Mouse (Mus musculus): ENCODE results near the gene Frem1. TPM values are rescaled to one million over a fixed set of nuclear protein-coding genes. Genes with fewer than 3 reads are reported as not detected.

The Frem1 gene
- polyA plus RNA-seq, 1 experiment, result not detected

GRCm38 (mm10) chr4:83046069-83046468, 6.1 kb downstream of the Frem1 start:
- no peak overlapping the region for H3K4me3 ChIP-seq (ENCODE audit: insufficient read depth, low read depth, low read length)

GRCm38 (mm10) chr4:83045266-83045665, 6.9 kb downstream of the Frem1 start:
- Histone ChIP-seq H3K4me3 (ENCODE audit: insufficient read depth, low read depth, low read length) (no peak overlapping the region), H3K4me1 (ENCODE audit: control insufficient read depth, insufficient read depth, low read length) (no peaks in the 10 kb centered on the region), H3K27ac (ENCODE audit: insufficient read depth, low read depth, low read length) (no peak overlapping the region)
- TF ChIP-seq CTCF (IDR thresholded peaks at IDR 0.05; ENCODE audit: insufficient read depth, low read depth, low read length) (no peak), POLR2A (IDR thresholded peaks at IDR 0.05; ENCODE audit: insufficient read depth, low read depth, low read length) (no peak)
- WGBS, result 74% methylated on average over 6 of the region's 6 CpGs

More at GRCm38 (mm10) chr4:83046069-83046468, 6.1 kb downstream of the Frem1 start:
- 95% methylated on average over 3 of the region's 3 CpGs for WGBS
- TF ChIP-seq CTCF (IDR thresholded peaks at IDR 0.05; ENCODE audit: insufficient read depth, low read depth, low read length) (no peak), POLR2A (IDR thresholded peaks at IDR 0.05; ENCODE audit: insufficient read depth, low read depth, low read length) (no peak)
- Histone ChIP-seq H3K4me1 (ENCODE audit: control insufficient read depth, insufficient read depth, low read length) (no peaks in the 10 kb centered on the region), H3K27ac (ENCODE audit: insufficient read depth, low read depth, low read length) (no peak overlapping the region)

- H3K27ac ChIP-seq (ENCODE audit: insufficient read depth, low read depth, low read length), result no peak overlapping the region
- TF ChIP-seq POLR2A (IDR thresholded peaks at IDR 0.05; ENCODE audit: insufficient read depth, low read depth, low read length) (no peak), CTCF (IDR thresholded peaks at IDR 0.05; ENCODE audit: insufficient read depth, low read depth, low read length) (no peak)
- 88% methylated on average over 3 of the region's 3 CpGs for WGBS
Observed at GRCm38 (mm10) chr4:83040780-83041179, 11.4 kb downstream of the Frem1 start.

GRCm38 (mm10) chr4:83032780-83033179, 19.4 kb downstream of the Frem1 start:
- TF ChIP-seq POLR2A (IDR thresholded peaks at IDR 0.05; ENCODE audit: insufficient read depth, low read depth, low read length), result no peak
- TF ChIP-seq CTCF (IDR thresholded peaks at IDR 0.05; ENCODE audit: insufficient read depth, low read depth, low read length), result no peak
- Histone ChIP-seq H3K4me1 (ENCODE audit: control insufficient read depth, insufficient read depth, low read length) (no peaks in the 10 kb centered on the region), H3K4me3 (ENCODE audit: insufficient read depth, low read depth, low read length) (no peak overlapping the region), H3K27ac (ENCODE audit: insufficient read depth, low read depth, low read length) (no peak overlapping the region)
- 84% methylated on average over 1 of the region's 1 CpGs for WGBS

More at GRCm38 (mm10) chr4:83040780-83041179, 11.4 kb downstream of the Frem1 start:
- Histone ChIP-seq H3K4me1 (ENCODE audit: control insufficient read depth, insufficient read depth, low read length) (no peaks in the 10 kb centered on the region), H3K4me3 (ENCODE audit: insufficient read depth, low read depth, low read length) (no peak overlapping the region)

GRCm38 (mm10) chr4:83031591-83031990, 20.5 kb downstream of the Frem1 start:
- Histone ChIP-seq H3K4me3 (ENCODE audit: insufficient read depth, low read depth, low read length) (no peak overlapping the region), H3K27ac (ENCODE audit: insufficient read depth, low read depth, low read length) (no peak overlapping the region), H3K4me1 (ENCODE audit: control insufficient read depth, insufficient read depth, low read length) (no peaks in the 10 kb centered on the region)
- WGBS, result 78% methylated on average over 3 of the region's 3 CpGs
- TF ChIP-seq CTCF (IDR thresholded peaks at IDR 0.05; ENCODE audit: insufficient read depth, low read depth, low read length) (no peak), POLR2A (IDR thresholded peaks at IDR 0.05; ENCODE audit: insufficient read depth, low read depth, low read length) (no peak)

GRCm38 (mm10) chr4:83030097-83030496, 22.0 kb downstream of the Frem1 start:
- Histone ChIP-seq H3K27ac (ENCODE audit: insufficient read depth, low read depth, low read length) (no peak overlapping the region), H3K4me1 (ENCODE audit: control insufficient read depth, insufficient read depth, low read length) (no peaks in the 10 kb centered on the region), H3K4me3 (ENCODE audit: insufficient read depth, low read depth, low read length) (no peak overlapping the region)
- TF ChIP-seq POLR2A (IDR thresholded peaks at IDR 0.05; ENCODE audit: insufficient read depth, low read depth, low read length), result no peak
- no peak for TF ChIP-seq CTCF (IDR thresholded peaks at IDR 0.05; ENCODE audit: insufficient read depth, low read depth, low read length)
- WGBS, result 82% methylated on average over 6 of the region's 6 CpGs

- no peak overlapping the region for H3K27ac ChIP-seq (ENCODE audit: insufficient read depth, low read depth, low read length)
- H3K4me1 ChIP-seq (ENCODE audit: control insufficient read depth, insufficient read depth, low read length), result no peaks in the 10 kb centered on the region
- no peak for TF ChIP-seq CTCF (IDR thresholded peaks at IDR 0.05; ENCODE audit: insufficient read depth, low read depth, low read length)
- no peak for TF ChIP-seq POLR2A (IDR thresholded peaks at IDR 0.05; ENCODE audit: insufficient read depth, low read depth, low read length)
- H3K4me3 ChIP-seq (ENCODE audit: insufficient read depth, low read depth, low read length), result no peak overlapping the region
- 64% methylated on average over 15 of the region's 15 CpGs for WGBS
Observed at GRCm38 (mm10) chr4:83020759-83021555, 31.2 kb downstream of the Frem1 start.

- TF ChIP-seq CTCF (IDR thresholded peaks at IDR 0.05; ENCODE audit: insufficient read depth, low read depth, low read length) (no peak), POLR2A (IDR thresholded peaks at IDR 0.05; ENCODE audit: insufficient read depth, low read depth, low read length) (no peak)
- Histone ChIP-seq H3K4me1 (ENCODE audit: control insufficient read depth, insufficient read depth, low read length) (no peaks in the 10 kb centered on the region), H3K4me3 (ENCODE audit: insufficient read depth, low read depth, low read length) (no peak overlapping the region), H3K27ac (ENCODE audit: insufficient read depth, low read depth, low read length) (no peak overlapping the region)
- WGBS, result 34% methylated on average over 8 of the region's 8 CpGs
Observed at GRCm38 (mm10) chr4:83018111-83019105, 33.7 kb downstream of the Frem1 start.
